Mouse (Mus musculus): ENCODE measurements around the gene Slfn5.
"Not testable (repeated sequence)": the region's sequence is repeated elsewhere in the genome, so short reads cannot be mapped to it uniquely, and the experiment has no call there.

DNA sequence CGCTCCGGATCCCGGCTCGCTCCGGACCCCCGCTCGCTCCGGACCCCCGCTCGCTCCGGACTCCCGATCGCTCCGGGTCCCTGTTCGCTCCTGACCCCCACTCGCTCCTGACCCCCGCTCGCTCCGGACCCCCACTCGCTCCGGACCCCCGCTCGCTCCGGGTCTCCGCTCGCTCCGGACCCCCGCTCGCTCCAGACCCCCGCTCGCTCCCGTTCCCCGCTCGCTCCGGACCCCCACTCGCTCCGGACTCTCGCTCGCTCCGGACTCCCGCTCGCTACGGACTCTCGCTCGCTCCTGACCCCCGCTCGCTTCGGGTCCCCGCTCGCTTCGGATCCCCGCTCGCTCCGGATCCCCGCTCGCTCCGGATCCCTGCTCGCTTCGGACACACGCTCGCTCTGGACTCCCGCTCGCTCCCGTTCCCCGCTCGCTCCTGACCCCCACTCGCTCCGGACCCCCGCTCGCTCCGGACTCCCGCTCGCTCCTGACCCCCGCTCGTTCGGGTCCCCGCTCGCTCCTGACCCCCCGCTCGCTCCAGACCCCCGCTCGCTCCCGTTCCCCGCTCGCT is 20.7 kb upstream of the Slfn5 start:
- not testable (repeated sequence) for TF ChIP-seq MYOD1 (IDR thresholded peaks at IDR 0.05; ENCODE audit: control insufficient read depth, insufficient read length, low read depth); FOSL1 (IDR thresholded peaks at IDR 0.05; ENCODE audit: insufficient read depth, low read length, poor library complexity, severe bottlenecking); CTCF (IDR thresholded peaks at IDR 0.05; ENCODE audit: control insufficient read depth, insufficient read depth, insufficient read length); MAX (IDR thresholded peaks at IDR 0.05)
